Mouse (Mus musculus): ENCODE results near the gene Cep128.
"Not testable (repeated sequence)": the region's sequence is repeated elsewhere in the genome, so short reads cannot be mapped to it uniquely, and the experiment has no call there.

Gene Cep128

GRCm38 (mm10) chr12:91063337-91064015 lies 320.7 kb downstream of the Cep128 start:
- no peak for DNase-seq (ENCODE audit: extremely low read depth, low read depth)

GRCm38 (mm10) chr12:91062681-91063080 lies 321.5 kb downstream of the Cep128 start:
- no peak for DNase-seq (ENCODE audit: extremely low read depth, low read depth)

- DNase-seq (ENCODE audit: extremely low read depth, low read depth): no peak
These were observed 324.4 kb downstream of the Cep128 start for GRCm38 (mm10) chr12:91059704-91060318.

GRCm38 (mm10) chr12:91056885-91057284 lies 327.3 kb downstream of the Cep128 start:
- DNase-seq (ENCODE audit: extremely low read depth, low read depth): no peak

- no peak for DNase-seq (ENCODE audit: extremely low read depth, low read depth)
These were observed 331.9 kb downstream of the Cep128 start for GRCm38 (mm10) chr12:91052301-91052700.

GRCm38 (mm10) chr12:91050593-91051325 lies 333.4 kb downstream of the Cep128 start:
- DNase-seq (ENCODE audit: extremely low read depth, low read depth): no peak

- no peak for DNase-seq (ENCODE audit: extremely low read depth, low read depth)
These were observed 342.8 kb downstream of the Cep128 start for GRCm38 (mm10) chr12:91041363-91041762.

- DNase-seq (ENCODE audit: extremely low read depth, low read depth): no peak
These were observed 343.8 kb downstream of the Cep128 start for GRCm38 (mm10) chr12:91040267-91040905.

GRCm38 (mm10) chr12:91029116-91029515 lies 355.1 kb downstream of the Cep128 start:
- no peak for DNase-seq (ENCODE audit: extremely low read depth, low read depth)

GRCm38 (mm10) chr12:91027681-91028080 lies 356.5 kb downstream of the Cep128 start:
- DNase-seq (ENCODE audit: extremely low read depth, low read depth): no peak

- DNase-seq (ENCODE audit: extremely low read depth, low read depth): no peak
These were observed 357.1 kb downstream of the Cep128 start for GRCm38 (mm10) chr12:91027100-91027499.

- no peak for DNase-seq (ENCODE audit: extremely low read depth, low read depth)
These were observed 369.1 kb downstream of the Cep128 start for GRCm38 (mm10) chr12:91015075-91015474.

- DNase-seq (ENCODE audit: extremely low read depth, low read depth): no peak
These were observed 371.2 kb downstream of the Cep128 start for GRCm38 (mm10) chr12:91013043-91013442.

- no peak for DNase-seq (ENCODE audit: extremely low read depth, low read depth)
These were observed 372.0 kb downstream of the Cep128 start for GRCm38 (mm10) chr12:91012184-91012583.

- DNase-seq (ENCODE audit: extremely low read depth, low read depth): no peak
These were observed 375.5 kb downstream of the Cep128 start for GRCm38 (mm10) chr12:91008736-91009135.

GRCm38 (mm10) chr12:91008170-91008569 lies 376.0 kb downstream of the Cep128 start:
- DNase-seq (ENCODE audit: extremely low read depth, low read depth): no peak

GRCm38 (mm10) chr12:90997539-90997938 lies 386.7 kb downstream of the Cep128 start:
- DNase-seq (ENCODE audit: extremely low read depth, low read depth): no peak

- DNase-seq (ENCODE audit: extremely low read depth, low read depth): no peak
These were observed 390.9 kb downstream of the Cep128 start for GRCm38 (mm10) chr12:90993331-90993730.

GRCm38 (mm10) chr12:90987782-90988181 lies 396.4 kb downstream of the Cep128 start:
- no peak for DNase-seq (ENCODE audit: extremely low read depth, low read depth)

GRCm38 (mm10) chr12:90987259-90987658 lies 396.9 kb downstream of the Cep128 start:
- no peak for DNase-seq (ENCODE audit: extremely low read depth, low read depth)

GRCm38 (mm10) chr12:90982018-90982417 lies 402.2 kb downstream of the Cep128 start:
- DNase-seq (ENCODE audit: extremely low read depth, low read depth): no peak

GRCm38 (mm10) chr12:90976406-90976805 lies 407.8 kb downstream of the Cep128 start:
- DNase-seq (ENCODE audit: extremely low read depth, low read depth): not testable (repeated sequence)
